Mouse (Mus musculus) layer of hippocampus, postnatal 36 days (tissue): ENCODE results near the gene Lrrc75a. TPM values are rescaled to one million over a fixed set of nuclear protein-coding genes. Genes with fewer than 3 reads are reported as not detected.

ENCODE experiments used
- DNase-seq, 2 experiments: peaks; one replicate each; pipeline ENCODE4 v3.0.0; 2022
- total RNA-seq, 2 experiments: library from RNA; stranded (reverse); gene quantifications; 2 replicates each; pipeline ENCODE4 v1.2.3; 2021

Gene Lrrc75a
- total RNA-seq, 2 experiments from 2014 or later, result 7.7 to 8.1 TPM

- no peak for DNase-seq
Observed at GRCm38 (mm10) chr11:62591026-62591425, 57.3 kb downstream of the Lrrc75a start.

- no peak for DNase-seq
Observed at GRCm38 (mm10) chr11:62589391-62589790, 58.9 kb downstream of the Lrrc75a start.

- no peak for DNase-seq
Observed at GRCm38 (mm10) chr11:62587034-62587433, 61.3 kb downstream of the Lrrc75a start.

- no peak for DNase-seq
Observed at GRCm38 (mm10) chr11:62584671-62585206, 63.6 kb downstream of the Lrrc75a start.

- DNase-seq, result no peak
Observed at GRCm38 (mm10) chr11:62583031-62583430, 65.3 kb downstream of the Lrrc75a start.

- peak; percentile 30 to 36 for DNase-seq
Observed at GRCm38 (mm10) chr11:62576530-62577152, 71.7 kb downstream of the Lrrc75a start.

GRCm38 (mm10) chr11:62575659-62576438, 72.5 kb downstream of the Lrrc75a start:
- peak; percentile 40 to 46 for DNase-seq

- peak; percentile 81 to 83 for DNase-seq
Observed at GRCm38 (mm10) chr11:62575297-62575658, 73.0 kb downstream of the Lrrc75a start.

- no peak for DNase-seq
Observed at GRCm38 (mm10) chr11:62574703-62575085, 73.6 kb downstream of the Lrrc75a start.

- no peak for DNase-seq
Observed at GRCm38 (mm10) chr11:62573959-62574702, 74.2 kb downstream of the Lrrc75a start, which contains the start of gene Trpv2. TSS of gene Trpv2 (plus strand) at chr11:62574486.

- DNase-seq, result no peak
Observed at GRCm38 (mm10) chr11:62568300-62568699, 80.0 kb downstream of the Lrrc75a start.

- DNase-seq, result no peak
Observed at GRCm38 (mm10) chr11:62566211-62566610, 82.1 kb downstream of the Lrrc75a start.

GRCm38 (mm10) chr11:62565747-62566146, 82.6 kb downstream of the Lrrc75a start:
- no peak for DNase-seq

- DNase-seq, result no peak
Observed at GRCm38 (mm10) chr11:62563590-62563989, 84.7 kb downstream of the Lrrc75a start.

- DNase-seq, result no peak
Observed at GRCm38 (mm10) chr11:62560463-62561016, 87.8 kb downstream of the Lrrc75a start.

GRCm38 (mm10) chr11:62558961-62559646, 89.2 kb downstream of the Lrrc75a start:
- DNase-seq, result no peak

- no peak for DNase-seq
Observed at GRCm38 (mm10) chr11:62558152-62558551, 90.2 kb downstream of the Lrrc75a start.

GRCm38 (mm10) chr11:62557205-62557604, 91.1 kb downstream of the Lrrc75a start:
- DNase-seq, result no peak

GRCm38 (mm10) chr11:62555896-62556412, 92.4 kb downstream of the Lrrc75a start:
- DNase-seq, result no peak

GRCm38 (mm10) chr11:62554934-62555517, 93.3 kb downstream of the Lrrc75a start:
- DNase-seq, result no peak
